Mouse (Mus musculus) bone marrow, adult 2 months (tissue): ENCODE data around the gene Lrriq3.

ENCODE experiments used
- CTCF ChIP-seq: fragments of 200-500 bp; IDR thresholded peaks from 2 replicates; pipeline ENCODE4 v1.5.1; 2011; ENCODE audit warnings: low read length, control low read depth; ENCODE audit not compliant: control insufficient read depth, insufficient read depth
- POLR2A ChIP-seq: fragments of 200-500 bp; IDR thresholded peaks from 2 replicates; pipeline ENCODE4 v1.6.1; 2011; ENCODE audit warnings: low read depth, mild to moderate bottlenecking, control low read depth, low read length, borderline replicate concordance; ENCODE audit not compliant: control insufficient read depth

GRCm38 (mm10) chr3:155059449-155059822 is 33.8 kb upstream of the Lrriq3 start:
- TF ChIP-seq CTCF (no peak), POLR2A (no peak)
